Mouse (Mus musculus) frontal cortex, postnatal 14 days (tissue): Measurements from ENCODE around the gene Gm20605.
"Not testable (repeated sequence)": the region's sequence is repeated elsewhere in the genome, so short reads cannot be mapped to it uniquely, and the experiment has no call there.

Experiments used
- DNase-seq, 2 experiments: peaks; one replicate each; pipeline ENCODE4 v3.0.0; 2022; ENCODE audit warnings: low spot score in 2 of 2

Gm20605 gene

DNA sequence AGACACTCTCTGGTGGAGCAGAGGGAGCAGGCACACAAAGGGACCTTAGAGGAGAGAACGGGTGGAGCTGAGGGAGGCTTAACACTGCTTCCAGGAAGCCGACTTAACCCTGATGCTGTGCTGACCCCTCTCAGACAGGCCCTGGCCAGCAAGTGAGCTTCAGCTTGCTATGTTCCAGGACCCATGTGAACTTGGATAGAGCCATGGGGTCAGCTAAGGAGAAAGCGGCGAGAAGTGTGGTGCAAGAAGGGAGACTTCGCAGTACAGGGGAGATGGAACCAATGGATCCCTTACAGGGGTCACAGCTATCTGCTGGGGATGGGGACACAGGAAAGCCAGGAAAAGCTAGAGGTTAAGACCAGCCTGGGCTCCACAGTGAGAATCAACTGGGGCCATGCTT, 15.9 kb upstream of the Gm20605 start:
- no peak for DNase-seq

DNA sequence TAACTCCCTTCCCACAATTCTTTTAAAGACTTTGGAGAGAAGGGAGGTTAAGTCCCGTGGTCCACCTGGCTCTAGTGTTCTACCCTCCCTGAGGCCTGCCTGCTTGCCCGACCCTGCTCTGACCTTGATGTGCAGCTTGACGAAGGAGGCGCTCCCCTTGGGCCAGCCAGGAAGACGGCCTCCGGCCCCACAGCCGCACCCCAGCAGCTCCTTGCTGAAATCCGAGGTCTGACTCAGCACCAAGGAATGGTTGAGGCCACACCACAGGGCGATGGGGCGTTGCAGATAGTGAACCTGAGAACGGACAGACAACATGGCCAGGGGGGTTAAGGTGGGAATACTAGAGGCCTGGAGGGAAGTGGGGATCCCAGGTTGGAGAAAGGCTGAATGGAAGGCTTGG, 15.4 kb upstream of the Gm20605 start, which contains the start of gene Pcolce:
Gene Pcolce (minus strand): TSS at position 235 of the 400 bp plus-strand sequence.
- no peak for DNase-seq

DNA sequence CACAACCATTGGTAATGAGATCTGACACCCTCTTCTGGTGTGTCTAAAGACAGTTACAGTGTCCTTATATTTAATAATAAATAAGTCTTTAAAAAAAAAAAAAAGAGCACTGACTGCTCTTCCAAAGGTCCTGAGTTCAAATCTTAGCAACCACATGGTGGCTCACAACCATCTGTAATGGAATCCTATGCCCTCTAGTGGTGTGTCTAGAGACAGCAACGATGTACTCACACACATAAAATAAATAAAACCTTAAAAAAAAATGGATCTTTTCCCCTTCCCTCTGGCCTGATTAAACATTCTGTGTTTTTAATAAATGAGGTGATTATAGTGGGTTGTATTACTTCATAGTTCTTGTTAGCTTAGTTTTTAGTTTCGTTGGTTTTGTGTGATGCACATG, 14.1 kb upstream of the Gm20605 start:
- DNase-seq, result not testable (repeated sequence)

DNA sequence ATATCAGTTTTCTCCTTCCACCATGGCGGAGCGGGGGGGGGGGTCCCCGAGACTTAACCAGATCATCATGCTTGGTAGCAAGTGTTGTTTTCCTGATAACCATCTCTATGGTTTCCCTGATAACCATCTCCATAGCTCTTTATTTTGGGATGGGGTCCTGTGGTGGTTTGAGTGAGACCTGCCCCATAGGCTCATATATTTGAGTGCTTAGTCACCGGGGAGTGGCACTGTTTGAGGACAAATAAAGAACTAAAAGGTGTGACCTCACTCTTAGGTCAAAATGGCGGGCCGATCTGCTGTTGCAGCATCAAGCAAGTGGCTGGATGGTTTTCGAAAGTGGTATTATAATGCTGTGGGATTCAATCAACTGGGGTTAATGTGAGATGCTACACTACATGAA, 13.6 kb upstream of the Gm20605 start:
- DNase-seq, result no peak

DNA sequence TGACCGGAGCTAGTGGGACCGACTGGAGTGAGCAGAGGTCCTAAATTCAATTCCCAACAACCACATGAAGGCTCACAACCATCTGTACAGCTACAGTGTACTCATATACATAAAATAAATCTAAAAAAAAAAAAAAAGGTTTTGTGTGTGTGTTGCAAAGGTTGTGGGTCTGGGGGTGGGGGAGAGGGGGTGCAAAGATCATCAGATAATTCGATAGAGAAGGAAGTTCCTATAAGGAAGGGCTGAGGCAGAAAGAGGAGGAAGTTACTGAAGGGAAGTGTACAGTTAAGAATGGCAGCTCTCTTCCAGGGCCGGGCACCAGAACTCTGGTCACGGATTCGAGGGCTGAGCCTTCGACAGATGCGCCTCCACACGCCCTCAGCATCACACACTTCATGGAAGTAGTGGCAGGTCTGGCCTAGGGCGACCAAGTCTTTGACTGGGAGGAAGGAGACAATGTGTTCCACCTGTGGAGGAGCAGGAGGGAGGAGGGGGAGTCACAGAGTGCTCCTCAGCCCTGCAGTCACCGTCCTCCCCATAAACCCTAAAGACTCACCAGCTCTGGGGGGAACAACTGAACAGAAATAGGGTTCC, 4.9 kb upstream of the Gm20605 start:
- DNase-seq, result no peak

DNA sequence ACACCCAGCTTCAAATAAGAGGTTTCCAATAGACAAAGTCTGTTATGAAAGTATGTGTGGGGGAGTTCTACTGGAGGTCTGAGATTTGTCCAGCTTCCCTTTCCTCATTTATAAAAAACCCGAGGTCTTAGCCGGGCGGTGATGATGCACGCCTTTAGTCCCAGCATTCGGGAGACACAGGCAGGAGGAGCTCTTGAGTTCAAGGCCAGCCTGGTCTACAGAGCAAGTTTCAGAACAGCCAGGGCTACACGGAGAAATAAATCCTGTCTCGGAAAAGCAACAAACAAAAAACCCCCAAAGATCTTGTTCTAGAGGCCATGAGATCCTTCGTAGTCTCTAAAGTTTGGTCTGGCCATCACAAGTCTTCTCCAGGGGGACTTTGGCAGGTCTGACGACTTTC, 984 bp upstream of the Gm20605 start:
- no peak for DNase-seq

DNA sequence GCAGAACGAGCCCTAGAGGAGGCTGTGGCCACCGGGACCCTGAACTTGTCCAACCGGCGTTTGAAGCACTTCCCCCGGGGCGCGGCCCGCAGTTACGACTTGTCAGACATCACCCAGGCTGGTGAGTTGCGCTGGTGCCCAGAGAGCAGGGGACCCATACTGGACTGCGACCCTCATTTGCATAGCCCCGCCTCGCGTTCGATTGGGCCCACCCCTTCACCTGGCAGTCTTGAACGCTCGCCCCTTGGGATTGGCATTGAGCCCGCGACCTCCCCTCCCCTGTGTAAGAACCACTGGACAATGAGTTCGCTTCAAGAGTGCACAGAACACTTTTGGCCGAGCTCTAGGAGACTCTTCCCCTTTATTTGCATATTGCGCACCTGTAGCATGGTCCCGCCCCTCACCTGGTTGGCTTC, 339 bp downstream of the Gm20605 start:
- no peak for DNase-seq

DNA sequence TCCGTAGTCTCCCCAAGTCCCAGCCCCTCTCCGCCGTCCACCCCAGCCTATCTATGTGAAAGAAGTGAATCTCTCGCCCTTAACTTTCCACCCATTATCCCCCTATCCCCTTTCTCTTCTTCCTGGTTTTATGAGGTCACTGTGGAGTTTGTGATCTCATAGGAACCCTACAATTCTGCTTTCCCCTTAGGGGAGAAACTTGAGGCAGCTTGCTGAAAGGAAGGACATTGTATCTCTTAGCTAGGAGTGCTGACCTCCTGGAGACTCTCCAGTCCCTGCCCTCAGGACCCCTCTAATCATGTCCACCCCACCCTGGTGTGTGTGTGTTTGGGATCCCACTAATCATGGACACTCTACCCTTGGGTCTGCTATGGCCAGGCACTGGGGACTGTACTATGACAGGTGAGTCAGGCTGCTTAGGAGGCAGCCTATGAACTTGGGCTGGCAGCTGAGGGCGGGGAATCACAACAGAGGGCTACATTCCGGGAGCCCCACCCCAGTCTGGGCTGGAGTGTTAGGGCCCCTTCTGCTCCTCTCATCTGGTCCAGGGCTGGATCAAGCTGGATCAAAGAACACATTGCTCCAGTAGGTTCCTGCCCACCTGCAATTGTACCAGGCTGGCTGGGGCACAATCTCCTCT, 1.1 kb downstream of the Gm20605 start:
- DNase-seq, result no peak

DNA sequence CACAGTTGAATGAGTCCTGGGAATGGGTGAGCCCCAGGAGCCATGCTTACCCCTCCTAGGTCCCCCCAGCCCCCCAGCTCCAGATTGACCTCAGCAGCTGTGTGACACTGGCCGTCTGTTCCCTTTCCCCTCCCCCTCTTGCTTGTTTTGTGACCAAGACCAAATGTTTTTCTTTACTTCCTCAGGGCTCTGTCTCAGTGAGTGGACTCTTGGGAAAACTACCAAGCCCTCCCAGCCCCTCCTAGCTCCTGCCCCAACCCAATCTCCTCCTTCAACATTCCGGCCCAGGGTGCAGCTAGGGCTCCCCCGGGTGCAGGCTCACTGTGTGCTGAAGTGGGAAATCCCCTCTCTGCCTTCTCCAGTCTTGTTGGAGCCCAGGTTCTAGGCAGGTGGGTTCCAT, 1.6 kb downstream of the Gm20605 start:
- no peak for DNase-seq

DNA sequence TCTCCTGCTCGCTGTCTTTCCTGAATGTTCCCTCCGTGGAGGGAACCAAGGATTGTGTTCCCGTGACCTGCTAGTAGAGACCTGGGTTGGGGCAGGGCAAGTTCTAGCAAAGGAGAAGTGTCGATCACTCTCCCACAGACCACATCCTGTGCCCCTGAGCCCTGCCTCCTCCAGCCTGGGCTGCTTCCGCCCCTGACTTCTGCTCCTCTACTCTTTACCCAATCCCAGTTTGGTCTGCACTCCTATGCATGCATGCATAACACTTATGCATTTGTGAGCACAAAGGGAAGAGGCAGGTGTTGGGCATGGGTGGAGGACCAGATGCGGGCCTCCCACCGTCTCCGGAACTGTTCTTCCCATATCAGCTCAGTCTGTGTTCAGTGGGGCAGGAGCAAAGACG, 2.2 kb downstream of the Gm20605 start:
- no peak for DNase-seq

DNA sequence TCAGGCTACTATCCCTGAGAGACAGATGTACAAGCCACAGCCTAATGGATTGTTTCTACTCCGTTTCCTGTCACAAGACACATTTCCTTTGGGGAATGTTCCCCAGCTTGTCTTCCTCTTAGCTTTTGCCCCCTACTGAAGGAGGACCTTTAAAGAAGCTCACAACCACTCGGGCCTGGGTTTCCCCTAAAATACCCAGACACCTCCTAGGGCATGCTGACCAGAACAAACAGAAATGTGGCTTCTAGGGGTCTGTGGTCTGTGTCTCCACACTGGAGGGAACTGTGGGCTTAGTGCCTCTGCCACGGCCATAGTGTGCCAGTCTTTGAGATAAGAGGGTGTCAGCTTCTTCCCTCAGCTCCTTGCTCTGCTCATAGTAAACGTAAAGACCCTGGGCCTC, 2.6 kb downstream of the Gm20605 start:
- DNase-seq, result no peak

DNA sequence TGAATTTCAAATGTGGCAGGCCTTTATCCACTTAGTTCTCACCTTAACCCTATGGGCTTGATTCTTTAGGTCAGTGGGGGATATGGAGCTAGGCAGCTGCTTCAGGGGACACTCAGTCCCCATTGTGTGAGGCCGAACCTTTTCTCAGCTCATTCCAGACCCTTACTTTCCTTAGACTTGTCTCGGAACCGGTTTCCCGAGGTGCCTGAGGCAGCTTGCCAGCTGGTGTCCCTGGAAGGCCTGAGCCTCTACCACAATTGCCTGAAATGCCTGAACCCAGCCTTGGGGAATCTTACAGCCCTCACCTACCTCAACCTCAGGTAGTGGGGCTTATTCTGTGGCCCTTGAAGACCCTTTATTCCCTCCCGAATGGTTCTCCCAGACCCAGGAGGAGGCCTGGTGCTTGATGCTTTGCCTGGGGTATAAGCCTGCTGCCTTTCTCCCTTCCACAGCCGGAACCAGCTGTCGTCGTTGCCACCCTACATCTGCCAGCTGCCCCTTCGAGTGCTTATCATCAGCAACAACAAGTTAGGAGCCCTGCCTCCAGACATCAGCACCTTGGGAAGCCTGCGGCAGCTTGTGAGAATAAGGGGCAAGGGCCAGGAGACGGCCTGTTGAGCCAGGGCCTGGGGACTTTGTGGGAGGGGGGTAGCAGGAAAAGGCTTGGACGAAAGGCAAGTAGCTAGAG, 4.6 kb downstream of the Gm20605 start:
- DNase-seq, result no peak

DNA sequence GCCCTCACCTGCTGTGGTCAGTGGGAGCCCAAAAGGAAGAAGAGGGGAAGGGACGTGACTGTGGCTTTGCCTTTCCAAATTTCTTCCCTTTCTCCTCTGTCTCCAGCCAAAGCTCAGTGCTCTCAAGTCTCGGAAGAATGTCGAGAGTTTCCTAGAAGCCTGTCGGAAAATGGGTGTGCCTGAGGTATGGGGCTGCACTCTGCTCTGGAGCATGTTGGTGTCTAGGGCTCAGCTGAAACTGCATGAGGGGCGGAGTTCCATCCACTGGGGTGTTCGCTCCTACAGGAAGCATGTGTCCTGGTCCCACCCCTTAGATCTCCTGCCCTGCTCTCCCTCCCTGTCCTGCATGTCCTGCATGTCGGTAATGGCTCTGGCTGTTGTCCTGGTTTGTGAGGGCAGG, 10.5 kb downstream of the Gm20605 start:
- no peak for DNase-seq

DNA sequence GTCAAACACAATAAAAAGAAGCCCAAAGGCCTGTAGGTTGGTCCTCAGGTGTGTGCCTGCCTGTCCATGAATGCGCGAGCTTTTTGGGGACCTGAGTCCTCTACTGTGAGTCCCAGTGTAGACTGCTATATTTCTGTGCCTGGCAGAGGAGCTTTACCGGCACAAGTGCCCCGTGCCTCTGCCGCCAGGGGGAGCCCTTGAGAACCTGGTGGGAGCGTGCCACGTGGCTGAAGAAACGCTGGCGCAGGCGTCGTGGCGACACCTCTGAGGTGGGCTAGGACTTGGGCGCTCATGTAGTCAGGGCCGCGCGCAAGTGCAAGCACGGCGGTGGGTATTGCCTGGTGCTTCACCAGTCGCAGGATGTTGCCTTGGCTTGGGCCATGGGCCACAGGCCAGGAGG, 12.1 kb downstream of the Gm20605 start, which contains the start of gene Sap25:
Gene Sap25 (plus strand): TSS at position 281 of the 400 bp plus-strand sequence.
- DNase-seq, result no peak

DNA sequence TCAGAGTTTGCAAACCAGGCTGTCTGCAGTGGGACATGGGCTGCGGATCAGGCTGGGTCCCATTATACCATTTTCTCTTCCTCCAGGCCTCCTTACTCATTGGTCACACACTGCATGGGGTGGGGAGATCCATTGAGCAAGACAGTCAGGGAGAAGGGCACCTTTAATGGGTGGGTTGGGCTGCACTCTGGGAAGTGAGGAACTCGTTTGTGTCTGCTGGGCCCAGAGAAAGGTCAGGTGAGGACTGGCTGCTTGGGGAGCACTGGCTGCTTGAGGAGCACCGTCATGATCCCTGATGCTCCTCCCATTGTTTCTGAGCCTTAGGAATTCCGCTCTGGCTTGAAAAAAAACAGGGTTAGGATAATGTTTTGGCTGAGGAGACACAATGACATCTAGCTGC, 13.9 kb downstream of the Gm20605 start:
- no peak for DNase-seq

DNA sequence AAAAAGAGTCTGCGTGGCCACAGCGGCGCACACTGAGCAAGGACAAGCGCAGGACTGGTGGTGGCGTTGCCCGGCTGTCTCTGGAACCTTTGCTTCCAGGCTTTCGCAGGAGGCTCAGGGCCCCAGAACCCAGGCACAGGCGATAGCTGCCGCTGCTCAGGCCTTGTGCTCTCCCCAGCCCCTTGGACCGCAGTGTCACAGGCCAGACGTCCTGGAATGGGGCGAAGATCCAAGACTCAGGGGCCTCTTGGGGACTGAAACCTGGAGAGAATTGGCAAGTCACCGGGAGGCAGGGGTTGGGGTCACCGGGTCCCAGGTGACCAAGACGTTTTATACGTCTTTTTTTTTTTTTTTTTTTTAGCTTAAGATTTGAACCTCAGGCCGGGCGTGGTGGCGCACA, 15.5 kb downstream of the Gm20605 start:
- no peak for DNase-seq

DNA sequence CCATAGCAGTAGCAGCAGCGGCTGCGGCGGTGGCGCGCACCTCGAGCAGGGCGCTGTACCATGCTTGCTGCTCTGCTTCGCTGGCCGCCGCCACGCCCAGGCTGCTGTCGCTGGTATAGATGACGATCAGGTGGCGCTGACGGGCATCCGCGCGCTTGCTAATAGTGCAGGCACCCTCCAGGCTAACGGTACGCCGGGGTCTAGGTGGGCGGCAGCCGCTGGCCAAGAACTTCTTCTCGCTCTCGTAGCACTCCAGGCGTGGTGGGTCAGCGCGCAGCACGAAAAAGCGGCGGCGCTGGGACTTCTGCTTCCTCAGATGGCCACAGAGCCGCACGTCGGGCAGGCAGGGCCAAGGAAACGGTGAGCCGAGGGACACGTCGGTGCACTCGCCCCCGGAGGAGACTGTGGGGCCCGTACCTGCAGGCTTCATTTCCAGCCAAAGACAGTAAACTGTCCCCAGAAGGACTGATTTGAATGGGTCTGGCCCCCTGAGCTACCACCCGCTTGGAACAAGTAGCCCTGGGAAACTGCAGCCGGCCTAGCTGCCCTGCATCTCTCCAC, 16.2 kb downstream of the Gm20605 start:
- DNase-seq, result no peak

DNA sequence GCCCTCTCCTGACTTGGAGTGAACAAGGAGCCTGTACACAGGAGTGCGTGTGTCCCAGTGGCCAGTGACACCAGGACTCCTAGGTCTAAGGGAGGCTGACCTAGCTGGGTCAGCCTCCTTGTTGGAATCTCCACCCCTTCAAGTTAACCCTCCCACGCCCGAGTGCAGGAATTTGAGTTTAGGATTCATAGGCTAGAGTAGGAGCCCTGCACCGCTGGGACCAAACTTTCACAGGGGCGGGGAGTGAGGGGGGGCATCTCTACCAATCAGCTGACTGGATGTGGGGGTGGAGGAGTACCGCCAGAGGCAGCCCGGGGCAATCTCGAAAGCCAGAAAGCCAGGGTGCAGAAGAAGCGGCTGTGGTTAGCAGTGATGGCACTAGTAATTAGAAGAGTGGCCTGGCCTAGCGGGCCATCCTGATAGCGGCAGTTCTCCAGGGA, 16.7 kb downstream of the Gm20605 start, which contains the start of gene Irs3:
Gene Irs3 (minus strand): TSS at position 63 of the 440 bp plus-strand sequence.
- no peak for DNase-seq

DNA sequence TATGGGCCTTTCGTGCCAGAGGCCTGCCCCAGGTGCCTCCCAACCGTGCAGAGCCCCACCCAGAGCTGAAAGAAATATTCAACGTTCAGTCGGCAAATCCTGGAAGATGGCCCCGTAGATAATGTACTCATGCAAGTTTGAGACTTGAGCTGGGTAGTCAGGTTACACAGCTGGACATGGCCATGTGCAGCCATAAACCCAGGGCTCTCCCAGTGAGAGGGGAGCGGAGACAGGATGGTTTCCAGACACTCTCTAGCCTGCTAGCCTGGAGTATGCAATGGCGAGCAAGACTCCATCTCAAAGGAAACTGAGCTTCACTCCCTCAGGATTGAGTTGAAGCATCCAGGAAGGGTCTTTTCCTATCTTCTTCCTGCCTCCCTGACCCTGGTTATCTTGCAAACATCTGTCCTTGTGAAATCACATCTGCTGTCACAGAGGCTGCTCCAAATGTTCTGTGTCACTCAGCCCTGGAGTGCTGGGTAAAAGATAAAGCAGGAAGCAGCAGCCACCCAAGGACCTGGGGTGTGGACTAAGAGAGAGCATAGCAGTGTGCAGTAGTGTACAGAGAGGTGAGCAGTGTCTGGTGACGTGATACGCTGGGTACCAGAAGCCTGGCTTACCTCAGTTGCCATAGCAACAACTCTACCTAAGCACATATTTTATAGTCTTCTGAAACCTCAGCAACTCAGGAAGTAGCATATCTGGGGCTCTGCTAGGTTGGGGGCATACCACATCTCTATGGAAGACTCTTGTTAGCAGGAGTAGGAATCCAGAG, 19.0 kb downstream of the Gm20605 start:
- no peak for DNase-seq

DNA sequence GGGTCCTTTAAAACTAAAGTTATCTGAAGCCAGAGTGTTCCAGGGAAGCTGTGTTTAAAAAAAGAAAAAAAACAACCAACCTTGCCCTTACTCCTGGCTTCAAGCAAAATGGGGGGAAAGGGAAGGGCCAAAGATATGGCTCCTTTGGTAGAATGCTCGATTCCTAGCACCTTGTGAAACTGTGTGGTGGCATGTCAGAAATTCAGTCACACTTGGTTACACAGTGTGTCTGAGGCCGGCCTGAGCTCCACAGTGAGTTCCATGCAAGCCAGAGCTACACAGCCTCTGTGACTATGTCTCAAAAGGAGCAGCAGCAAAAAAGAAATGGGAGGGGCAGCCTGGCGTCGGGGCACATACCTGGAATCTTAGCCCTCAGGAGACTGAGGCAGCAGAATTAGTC, 20.3 kb downstream of the Gm20605 start:
- DNase-seq, result no peak

DNA sequence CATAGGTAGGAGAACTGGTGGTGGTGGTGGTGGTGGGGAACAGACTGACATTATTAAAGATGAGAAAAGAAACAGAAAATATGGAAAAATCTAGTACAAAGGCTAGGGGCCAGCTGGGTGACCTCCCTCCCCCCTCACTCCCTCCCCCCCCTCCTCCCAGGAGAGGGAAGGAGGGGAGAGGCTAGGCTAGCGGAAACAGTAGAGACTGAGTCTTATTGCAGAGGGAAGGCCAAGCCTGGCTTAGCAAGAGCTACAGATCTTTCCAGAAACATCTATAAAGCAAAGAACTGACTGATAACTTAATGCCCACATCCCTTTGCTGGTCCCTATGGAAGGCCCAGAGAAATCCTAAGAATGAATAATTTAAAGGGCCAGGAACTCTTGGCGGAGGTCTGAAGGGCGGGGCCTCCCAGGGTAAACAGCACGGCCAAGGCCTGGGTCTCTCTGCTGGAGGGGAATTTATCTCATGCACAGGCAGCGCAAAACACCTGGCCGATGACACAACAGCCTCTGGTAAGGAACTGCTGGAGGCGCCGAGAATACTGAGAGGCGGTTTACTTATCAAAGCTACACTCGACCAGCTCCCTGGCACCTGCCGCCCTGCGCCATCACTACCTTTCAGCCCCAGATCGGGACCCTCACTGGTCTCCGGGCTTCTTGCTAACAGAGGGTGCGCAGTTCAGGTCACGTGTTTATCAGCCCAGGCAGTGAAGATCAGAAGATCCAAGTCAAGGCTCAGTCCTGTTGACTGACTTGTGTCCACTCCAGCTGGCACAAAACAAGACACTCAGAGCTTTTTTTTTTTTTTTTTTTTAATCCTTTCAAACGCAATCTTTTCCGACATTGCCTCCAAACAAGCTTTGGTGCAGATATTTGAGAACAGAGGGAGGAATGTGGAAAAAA, 20.9 kb downstream of the Gm20605 start:
- no peak for DNase-seq
